Mouse (Mus musculus) neural tube, embryonic 10.5 days (tissue): ENCODE measurements around the gene Aspn.
"Not testable (repeated sequence)": the region's sequence is repeated elsewhere in the genome, so short reads cannot be mapped to it uniquely, and the experiment has no call there.

Experiments used
- DNase-seq: peaks from one replicate; pipeline ENCODE4 v3.0.0-alpha.2; 2017; ENCODE audit warnings: low spot score; ENCODE audit errors: extremely low spot score

The Aspn gene

DNA sequence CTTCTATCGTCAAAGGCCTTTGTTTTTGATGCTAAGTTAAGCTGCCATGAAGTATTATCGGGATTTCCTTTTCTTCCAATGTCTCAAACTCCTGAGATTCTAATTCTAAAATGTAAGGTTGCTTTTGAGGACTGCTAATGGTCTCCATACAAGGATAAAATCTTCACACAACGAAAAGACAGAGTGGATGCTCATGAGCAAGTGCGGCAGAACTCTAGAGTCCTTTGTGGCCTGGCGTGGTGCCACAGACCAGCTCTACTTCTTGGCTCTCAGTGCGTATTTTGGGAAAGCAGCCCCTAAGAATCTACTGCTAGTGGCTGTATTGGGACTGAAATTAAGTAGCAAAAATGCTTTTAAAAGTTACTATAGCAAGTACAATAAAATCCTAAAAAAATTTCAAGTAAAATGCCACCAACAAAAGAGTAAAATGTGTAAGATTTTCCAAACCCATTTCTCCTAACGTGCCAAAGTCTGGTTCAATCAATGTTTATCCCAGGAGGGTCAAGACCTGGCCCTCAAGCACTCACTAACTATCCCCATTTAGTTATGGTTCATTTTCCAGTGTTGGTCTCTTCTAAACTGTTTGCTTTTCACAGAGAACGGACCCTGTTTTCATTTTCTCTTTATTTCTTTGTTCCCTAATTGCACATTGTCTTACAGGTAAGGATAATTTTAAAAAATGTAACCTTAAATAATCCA lies 40.2 kb downstream of the Aspn start:
- no peak for DNase-seq

DNA sequence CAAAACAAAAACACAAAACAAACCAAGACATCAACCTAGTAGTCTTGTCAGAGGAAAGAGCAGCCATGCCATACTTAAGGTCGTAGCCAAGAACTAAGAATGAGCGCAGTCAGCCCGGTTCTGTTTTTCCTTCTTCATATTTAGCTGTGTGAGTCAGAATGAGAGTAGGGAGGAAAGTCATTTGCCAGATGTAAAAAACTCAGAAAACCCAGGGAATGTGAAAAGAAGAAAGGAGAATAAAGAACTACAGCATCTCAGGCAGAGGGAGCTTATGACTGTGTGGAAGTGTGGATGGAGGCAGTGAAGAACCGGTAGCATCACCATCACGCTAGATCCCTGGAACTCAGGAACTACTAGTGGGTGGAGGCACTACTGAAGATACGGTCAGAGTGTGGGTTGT lies 41.8 kb downstream of the Aspn start:
- no peak for DNase-seq

DNA sequence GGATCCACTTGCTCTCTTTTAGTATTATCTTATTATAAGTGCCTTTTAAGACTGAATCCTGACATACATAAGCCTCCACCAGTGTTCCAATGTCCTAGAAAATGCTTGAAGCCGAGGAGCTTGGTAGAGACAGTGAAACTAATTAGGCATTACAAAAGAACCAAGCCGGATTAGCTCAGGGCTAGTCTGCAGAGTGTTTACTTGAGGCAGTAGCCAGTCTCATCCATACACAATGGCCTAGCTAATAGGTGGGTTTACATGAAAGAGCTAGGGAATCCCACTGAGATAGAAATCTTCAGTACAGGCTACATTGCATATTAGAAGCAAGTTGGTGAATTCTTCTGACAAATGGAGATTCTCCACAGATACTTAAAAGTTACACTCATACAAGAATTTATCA lies 58.3 kb downstream of the Aspn start:
- DNase-seq: not testable (repeated sequence)

DNA sequence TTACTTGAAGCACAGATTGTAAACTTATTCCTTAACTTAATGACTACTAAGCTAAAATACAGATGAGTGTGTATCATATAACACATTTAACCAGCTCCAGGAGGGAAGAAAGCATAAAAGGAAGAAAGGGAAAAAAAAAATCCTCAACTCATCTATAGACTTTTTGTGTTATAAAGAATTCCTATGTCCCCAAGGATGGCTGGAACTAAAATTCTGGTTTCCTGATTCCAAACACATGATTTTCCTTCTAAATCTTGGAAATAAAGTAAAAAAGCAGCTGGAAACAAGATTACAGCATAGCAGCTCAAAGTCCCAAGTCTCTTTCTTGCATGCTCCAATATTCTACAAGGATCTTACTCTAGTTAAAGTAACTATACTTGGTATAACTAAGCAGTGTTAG lies 59.4 kb downstream of the Aspn start:
- DNase-seq: no peak

DNA sequence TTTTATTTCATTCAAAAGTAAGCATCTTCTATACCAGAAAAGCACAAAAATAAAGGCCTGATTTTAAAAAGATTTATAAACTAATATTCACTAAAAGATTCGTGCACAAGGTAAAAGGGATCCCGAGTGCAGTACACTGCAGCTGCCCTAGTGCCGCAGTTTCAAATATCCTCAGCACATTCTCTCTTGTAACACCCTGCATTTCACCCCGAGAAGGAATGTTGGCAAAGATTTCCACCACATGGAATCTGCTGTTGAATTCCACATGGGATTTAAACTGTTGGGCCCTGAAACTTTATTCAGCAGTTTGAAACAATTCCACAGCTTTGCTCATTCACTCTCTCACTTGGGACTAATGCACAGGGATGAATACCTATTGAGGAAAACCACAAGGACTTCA lies 63.5 kb downstream of the Aspn start, which contains the start of gene Ogn:
Gene Ogn (plus strand): TSS at position 333 of the 400 bp plus-strand sequence.
- no peak for DNase-seq

DNA sequence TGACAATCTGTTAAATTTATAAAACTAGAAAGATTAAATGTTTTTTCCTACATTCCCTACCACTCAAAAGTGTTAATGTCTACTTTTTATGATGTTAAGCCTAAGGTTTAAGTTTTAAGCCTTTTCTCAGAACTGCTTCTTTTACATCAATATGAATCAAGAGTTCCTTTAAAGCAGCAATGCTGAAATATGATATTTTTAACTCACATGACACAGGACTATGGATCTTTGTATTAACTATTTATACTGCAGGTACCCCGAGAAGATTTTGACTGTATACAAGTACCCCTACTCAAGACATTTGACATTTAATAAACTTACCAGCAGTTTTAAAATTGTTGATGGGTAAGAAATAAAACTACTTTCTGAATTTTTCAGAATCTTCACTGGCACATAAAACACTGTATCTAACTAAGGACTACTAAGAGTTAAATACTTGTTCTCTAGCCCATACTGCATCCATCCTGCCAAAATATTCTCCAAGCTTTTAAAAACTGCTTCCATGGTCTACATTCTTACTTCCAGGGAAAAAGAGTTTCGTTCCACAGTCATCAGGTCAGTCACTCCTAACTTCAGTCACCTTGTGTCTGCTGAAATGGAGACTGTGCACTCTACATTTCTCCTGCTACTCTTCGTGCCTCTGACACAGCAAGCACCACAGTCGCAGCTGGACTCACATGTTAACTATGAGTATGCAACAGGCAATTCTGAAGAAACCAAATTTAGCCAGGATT lies 64.5 kb downstream of the Aspn start:
- no peak for DNase-seq

DNA sequence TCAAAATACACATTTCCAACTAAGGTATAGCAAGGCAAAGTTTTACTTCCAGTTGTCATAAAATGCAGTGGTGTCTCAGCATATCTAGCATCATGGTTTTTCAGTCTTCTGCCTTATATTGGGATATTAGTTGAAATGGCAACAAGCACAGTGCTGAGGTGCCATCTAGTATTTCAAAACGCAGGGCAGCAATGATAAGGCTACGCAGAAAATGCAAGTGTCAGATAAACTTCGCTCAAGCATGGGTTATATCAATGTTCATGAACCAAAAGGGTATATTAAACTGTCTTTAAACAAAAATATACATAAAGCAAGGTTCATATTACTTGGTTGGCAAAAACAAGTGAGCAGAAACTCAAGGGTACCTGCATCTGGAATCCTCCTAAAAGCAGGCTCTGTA lies 72.8 kb downstream of the Aspn start:
- DNase-seq: no peak
